ENCODE assay signal across 8 mouse cellular contexts in the genomic region with DNA sequence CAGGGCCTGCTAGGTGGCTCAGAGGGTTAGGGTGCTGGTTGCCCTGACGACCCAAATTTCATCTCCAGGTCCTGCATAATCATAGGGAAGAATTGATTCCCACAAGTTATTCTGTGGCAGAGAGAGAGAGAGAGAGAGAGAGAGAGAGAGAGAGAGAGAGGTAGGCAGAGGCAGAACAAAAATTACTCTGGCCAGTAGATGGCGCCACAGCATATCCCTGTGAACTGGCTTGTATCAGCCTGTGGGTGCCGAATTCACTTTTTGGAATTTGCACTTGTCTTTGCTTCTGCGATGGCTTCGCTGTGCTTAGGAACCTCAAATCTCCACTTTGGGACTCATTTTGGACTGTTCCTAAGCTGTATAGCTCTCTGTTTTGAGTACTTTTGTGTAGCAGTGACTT. TPM values are rescaled to one million over a fixed set of nuclear protein-coding genes. Genes with fewer than 3 reads are reported as not detected.
DNase-seq lines count a peak whose midpoint lies in the region; ATAC-seq lines count a peak whose summit lies in the region.

No protein-coding gene starts in this region.

- H3K9ac ChIP-seq in liver, embryonic 13.5 days = no peak overlapping the region

- H3K36me3 ChIP-seq in liver, embryonic 13.5 days = no peaks in the 10 kb centered on the region

- H3K4me3 ChIP-seq in liver, embryonic 13.5 days (replicated peaks) = no peak overlapping the region

- no peaks in the 10 kb centered on the region for H3K9me3 ChIP-seq in liver, embryonic 13.5 days (replicated peaks)

- WGBS in liver, embryonic 13.5 days (ENCODE audit: insufficient replicate concordance) = 5% methylated on average over 5 of the region's 5 CpGs

- peaks cover 6% of the 10 kb centered on the region for H3K27me3 ChIP-seq in liver, embryonic 13.5 days

- H3K4me2 ChIP-seq in liver, embryonic 13.5 days = peak overlapping the region; percentile 26; the same call in 1 of the 2 replicates

- no peak overlapping the region for H3K27ac ChIP-seq in liver, embryonic 13.5 days

- H3K4me1 ChIP-seq in liver, embryonic 13.5 days (replicated peaks) = peaks cover 10% of the 10 kb centered on the region

- peak; percentile 78 for DNase-seq in urinary bladder, postnatal 14 days (ENCODE audit: low spot score)
- DNase-seq in urinary bladder, adult 2 months (ENCODE audit: low spot score) = no peak
- DNase-seq in brain, embryonic 18.5 days (ENCODE audit: low read depth, low spot score) = peak; percentile 28
- peak; percentile 81 to 90 for DNase-seq in frontal cortex, postnatal 36 days (ENCODE audit: low spot score in 2 of 2)
- peak; percentile 79 for DNase-seq in kidney, postnatal 14 days
- DNase-seq in liver, embryonic 13.5 days = peak; percentile 49
- peak; percentile 46 for DNase-seq in retina, adult 2 months (ENCODE audit: low read depth, low spot score)
- DNase-seq in urinary bladder, postnatal 25 days (ENCODE audit: low spot score) = peak; percentile 73

- no peak for ATAC-seq in liver, embryonic 13.5 days (ENCODE audit: low read depth)

RNA-seq across cellular contexts. Expression of a gene that starts 4.8 kb away (rescaled TPM):
- polyA plus RNA-seq in urinary bladder, adult 2 months (2012; rRNA removed) = 55.0 and 65.8 TPM in 2 replicates
- 35.7 and 36.4 TPM in 2 replicates for polyA plus RNA-seq in liver, embryonic 13.5 days (2015; fragmentation: Nextera tagmentation; extraction: Ambion mirVana)

RNA-seq across cellular contexts. Expression of a gene that starts 18.7 kb away (rescaled TPM):
- 8.4 and 10.6 TPM in 2 replicates for polyA plus RNA-seq in urinary bladder, adult 2 months (2012; rRNA removed)
- 27.4 and 30.4 TPM in 2 replicates for polyA plus RNA-seq in liver, embryonic 13.5 days (2015; fragmentation: Nextera tagmentation; extraction: Ambion mirVana)

RNA-seq across cellular contexts. Expression of a gene that starts 23.3 kb away (rescaled TPM):
- polyA plus RNA-seq in urinary bladder, adult 2 months (2012; rRNA removed) = 0.44 and 0.46 TPM in 2 replicates
- polyA plus RNA-seq in liver, embryonic 13.5 days (2015; fragmentation: Nextera tagmentation; extraction: Ambion mirVana) = 0.03 TPM in 1 of 2 replicates, not detected in the other

RNA-seq across cellular contexts. Expression of a gene that starts 40.4 kb away (rescaled TPM):
- polyA plus RNA-seq in urinary bladder, adult 2 months (2012; rRNA removed) = 0.43 and 0.49 TPM in 2 replicates
- not detected in 2 replicates for polyA plus RNA-seq in liver, embryonic 13.5 days (2015; fragmentation: Nextera tagmentation; extraction: Ambion mirVana)
